Mouse (Mus musculus): ENCODE data around the gene Uggt2. TPM values are rescaled to one million over a fixed set of nuclear protein-coding genes. Genes with fewer than 3 reads are reported as not detected.

The Uggt2 gene
- total and polyA plus RNA-seq, 2 experiments from 2014 or later, result 4.5 to 5.2 TPM

DNA sequence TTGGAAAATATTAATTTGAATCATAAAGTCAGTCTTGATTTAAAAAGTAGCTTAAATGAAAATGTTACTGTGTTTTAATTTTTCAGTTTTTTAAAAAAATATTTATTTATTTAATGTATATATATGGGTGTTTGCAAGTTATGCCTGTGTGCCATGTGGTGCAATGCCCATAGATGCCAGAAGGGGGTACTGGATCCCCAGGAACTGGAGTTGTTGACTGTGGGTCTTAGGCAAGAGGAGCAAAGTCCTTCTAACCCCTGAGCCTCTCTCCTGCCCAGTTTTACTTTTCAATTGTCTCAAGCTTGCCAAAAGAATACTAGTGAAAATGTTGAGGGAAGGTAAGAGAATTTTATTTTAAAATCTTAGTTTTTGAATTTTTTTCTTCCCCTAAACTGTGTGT, 95.9 kb downstream of the Uggt2 start:
- Histone ChIP-seq H3K4me2 (ENCODE audit: low read depth, low read length) (no peak overlapping the region), H3K36me3 (replicated peaks; ENCODE audit: control insufficient read depth, insufficient read depth, low read length) (peaks cover 11% of the 10 kb centered on the region; the same call in 1 of the 2 replicates), H3K9me3 (replicated peaks; ENCODE audit: control insufficient read depth, low read length) (no peaks in the 10 kb centered on the region), H3K4me3 (ENCODE audit: low read depth, low read length) (no peak overlapping the region), H3K27ac (ENCODE audit: low read depth) (no peak overlapping the region), H3K27me3 (ENCODE audit: control insufficient read depth, insufficient read depth, low read length) (no peaks in the 10 kb centered on the region), H3K4me1 (ENCODE audit: control insufficient read depth, insufficient read depth) (no peaks in the 10 kb centered on the region), H3K9ac (replicated peaks; ENCODE audit: low read depth, low read length) (no peak overlapping the region)
- TF ChIP-seq EP300 (IDR thresholded peaks at IDR 0.05; ENCODE audit: low read depth) (no peak), CTCF (IDR thresholded peaks at IDR 0.05; ENCODE audit: low read depth) (peak; percentile 23; the same call in 1 of the 2 replicates)
- ATAC-seq (ENCODE audit: insufficient read depth, low read depth) (no peak), DNase-seq (ENCODE audit: low spot score) (no peak)

DNA sequence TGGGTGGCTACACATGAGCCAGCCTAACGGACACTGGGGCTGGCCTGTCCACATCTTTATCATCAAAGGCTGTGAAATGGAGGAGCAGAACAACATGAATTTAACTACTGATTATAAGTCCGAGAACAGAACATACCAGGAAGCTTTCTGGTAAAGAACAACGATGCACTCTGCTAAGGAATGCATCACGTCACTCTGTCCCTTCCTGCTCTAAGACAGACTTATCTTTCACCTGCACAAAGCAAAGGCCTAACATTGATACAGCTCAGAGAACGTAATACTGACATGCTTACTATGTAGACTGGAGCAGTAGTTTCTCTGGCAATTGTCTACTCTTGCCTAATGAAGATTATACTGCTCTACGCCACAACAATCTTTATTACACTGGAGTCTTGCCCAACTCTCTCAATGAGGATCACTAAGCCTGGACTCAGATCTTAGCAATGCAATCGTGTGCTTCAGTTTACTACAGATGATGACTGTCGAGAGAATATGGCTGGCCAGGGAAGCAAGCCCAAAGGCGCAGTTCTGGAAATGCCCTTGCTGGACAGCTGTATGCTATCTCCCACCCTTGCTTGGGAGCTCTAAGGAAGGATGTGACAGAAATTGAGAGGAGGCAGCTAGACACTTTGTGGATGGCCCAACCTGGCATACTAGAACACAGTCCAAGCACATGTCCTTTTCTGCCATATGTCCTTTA, 103.9 kb downstream of the Uggt2 start:
- Histone ChIP-seq H3K27me3 (ENCODE audit: control insufficient read depth, insufficient read depth, low read length) (no peaks in the 10 kb centered on the region), H3K27ac (ENCODE audit: low read depth) (no peak overlapping the region), H3K4me1 (ENCODE audit: control insufficient read depth, insufficient read depth) (no peaks in the 10 kb centered on the region), H3K4me3 (ENCODE audit: low read depth, low read length) (no peak overlapping the region), H3K9me3 (replicated peaks; ENCODE audit: control insufficient read depth, low read length) (no peaks in the 10 kb centered on the region), H3K4me2 (ENCODE audit: low read depth, low read length) (no peak overlapping the region), H3K9ac (replicated peaks; ENCODE audit: low read depth, low read length) (no peak overlapping the region), H3K36me3 (replicated peaks; ENCODE audit: control insufficient read depth, insufficient read depth, low read length) (peaks cover 19% of the 10 kb centered on the region)
- no peak for DNase-seq (ENCODE audit: low spot score)
- no peak for ATAC-seq (ENCODE audit: insufficient read depth, low read depth)
- WGBS, result 73% methylated on average over 9 of the region's 9 CpGs
- TF ChIP-seq CTCF (IDR thresholded peaks at IDR 0.05; ENCODE audit: low read depth) (no peak), EP300 (IDR thresholded peaks at IDR 0.05; ENCODE audit: low read depth) (no peak)

DNA sequence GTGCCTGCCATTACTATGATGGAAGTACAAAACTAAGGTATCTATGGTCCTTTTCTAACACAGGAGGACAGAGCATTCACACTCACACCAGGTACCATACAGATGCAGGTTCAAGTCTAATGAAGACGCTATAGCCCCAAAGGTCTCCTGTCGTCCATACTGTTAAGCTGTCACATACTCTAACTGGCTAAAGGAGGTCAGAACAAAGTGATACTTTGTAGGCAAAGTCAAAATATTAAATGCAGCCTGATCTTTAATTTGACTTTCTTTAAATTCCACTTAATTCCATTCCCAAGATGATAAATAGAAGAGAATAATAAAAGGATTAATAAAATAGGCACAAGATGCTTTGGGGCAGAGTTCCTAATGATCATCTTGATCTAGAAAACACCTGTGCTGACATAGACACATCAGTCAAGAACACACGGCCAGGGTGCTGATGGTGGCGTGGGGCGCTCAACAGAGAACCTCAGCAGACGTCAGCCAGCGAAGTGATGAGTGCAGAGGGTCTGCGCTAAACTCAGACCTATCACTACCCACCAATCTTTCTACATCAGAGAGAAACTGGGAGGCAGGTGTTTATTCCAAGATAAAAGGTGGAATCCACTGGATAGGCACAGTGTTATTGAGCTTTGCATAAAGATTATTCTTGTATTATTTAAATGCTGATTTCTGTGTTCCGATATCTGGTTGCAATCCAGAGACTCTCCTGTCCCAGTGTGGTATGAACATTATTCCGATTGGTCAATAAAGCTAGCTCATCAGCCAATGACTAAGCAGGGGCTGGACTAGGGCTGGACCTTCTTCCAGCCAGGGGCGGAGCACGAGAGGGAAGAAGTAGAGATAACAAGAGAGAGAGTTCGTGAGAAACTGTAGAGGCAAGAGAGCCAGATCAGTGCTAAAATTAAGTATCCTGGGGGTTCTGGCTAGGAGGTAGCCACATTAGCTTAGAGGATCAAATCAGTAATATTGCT, 111.4 kb downstream of the Uggt2 start:
- DNase-seq (ENCODE audit: low spot score) (peak; percentile 32), ATAC-seq (ENCODE audit: insufficient read depth, low read depth) (peak; percentile 51; the same call in 1 of the 2 replicates)
- 47% methylated on average over 13 of the region's 13 CpGs for WGBS
- TF ChIP-seq EP300 (IDR thresholded peaks at IDR 0.05; ENCODE audit: low read depth) (no peak), CTCF (IDR thresholded peaks at IDR 0.05; ENCODE audit: low read depth) (no peak)
- no peaks in the 10 kb centered on the region for H3K4me1 ChIP-seq (ENCODE audit: control insufficient read depth, insufficient read depth)
- peaks cover 9% of the 10 kb centered on the region for H3K36me3 ChIP-seq (replicated peaks; ENCODE audit: control insufficient read depth, insufficient read depth, low read length)
- H3K9me3 ChIP-seq (replicated peaks; ENCODE audit: control insufficient read depth, low read length), result no peaks in the 10 kb centered on the region
- H3K27ac ChIP-seq (ENCODE audit: low read depth), result no peak overlapping the region
- no peak overlapping the region for H3K4me3 ChIP-seq (ENCODE audit: low read depth, low read length)
- H3K27me3 ChIP-seq (ENCODE audit: control insufficient read depth, insufficient read depth, low read length), result no peaks in the 10 kb centered on the region
- H3K4me2 ChIP-seq (ENCODE audit: low read depth, low read length), result no peak overlapping the region
- H3K9ac ChIP-seq (replicated peaks; ENCODE audit: low read depth, low read length), result no peak overlapping the region

DNA sequence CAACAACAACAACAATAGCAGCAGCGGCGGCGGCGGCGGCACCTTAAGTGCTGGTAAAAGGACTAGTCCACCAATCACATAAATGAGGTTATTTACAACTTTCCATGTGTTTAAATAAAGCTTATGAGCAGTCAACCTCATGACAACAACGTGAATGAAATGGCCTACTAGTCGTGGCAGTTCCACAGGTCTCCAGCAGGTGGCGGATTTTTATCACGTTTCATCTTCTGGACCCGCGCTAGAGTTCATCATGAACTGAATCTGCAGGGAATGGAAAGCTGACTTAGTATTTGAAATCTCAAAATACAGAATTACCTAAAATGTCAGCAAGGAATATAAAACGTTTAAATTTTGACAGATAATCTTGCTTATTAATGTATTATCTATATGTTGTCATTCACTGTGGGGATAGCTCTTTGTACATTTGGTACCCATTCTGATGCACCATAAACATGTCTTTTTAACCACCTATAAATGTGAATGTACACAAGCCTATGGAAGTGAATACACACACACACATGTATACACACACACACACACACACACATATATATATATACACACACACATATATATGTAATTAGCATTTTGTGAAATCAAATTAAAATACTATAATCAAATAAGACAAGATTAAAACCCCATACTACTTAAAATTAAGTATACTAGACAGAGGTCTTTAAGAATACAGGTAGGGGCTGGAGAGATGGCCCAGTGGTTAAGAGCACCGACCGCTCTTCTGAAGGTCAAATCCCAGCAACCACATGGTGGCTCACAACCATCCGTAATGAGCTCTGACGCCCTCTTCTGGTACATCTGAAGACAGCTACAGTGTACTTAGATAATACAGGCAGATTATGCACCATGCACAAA, 112.3 kb downstream of the Uggt2 start:
- Histone ChIP-seq H3K36me3 (replicated peaks; ENCODE audit: control insufficient read depth, insufficient read depth, low read length) (peaks cover 11% of the 10 kb centered on the region), H3K9me3 (replicated peaks; ENCODE audit: control insufficient read depth, low read length) (no peaks in the 10 kb centered on the region), H3K4me2 (ENCODE audit: low read depth, low read length) (no peak overlapping the region), H3K4me3 (ENCODE audit: low read depth, low read length) (no peak overlapping the region), H3K27ac (ENCODE audit: low read depth) (no peak overlapping the region), H3K27me3 (ENCODE audit: control insufficient read depth, insufficient read depth, low read length) (no peaks in the 10 kb centered on the region), H3K4me1 (ENCODE audit: control insufficient read depth, insufficient read depth) (no peaks in the 10 kb centered on the region), H3K9ac (replicated peaks; ENCODE audit: low read depth, low read length) (no peak overlapping the region)
- DNase-seq (ENCODE audit: low spot score) (peak; percentile 41), ATAC-seq (ENCODE audit: insufficient read depth, low read depth) (no peak)
- TF ChIP-seq CTCF (IDR thresholded peaks at IDR 0.05; ENCODE audit: low read depth) (peak; percentile 78), EP300 (IDR thresholded peaks at IDR 0.05; ENCODE audit: low read depth) (no peak)
- 41% methylated on average over 16 of the region's 16 CpGs for WGBS

DNA sequence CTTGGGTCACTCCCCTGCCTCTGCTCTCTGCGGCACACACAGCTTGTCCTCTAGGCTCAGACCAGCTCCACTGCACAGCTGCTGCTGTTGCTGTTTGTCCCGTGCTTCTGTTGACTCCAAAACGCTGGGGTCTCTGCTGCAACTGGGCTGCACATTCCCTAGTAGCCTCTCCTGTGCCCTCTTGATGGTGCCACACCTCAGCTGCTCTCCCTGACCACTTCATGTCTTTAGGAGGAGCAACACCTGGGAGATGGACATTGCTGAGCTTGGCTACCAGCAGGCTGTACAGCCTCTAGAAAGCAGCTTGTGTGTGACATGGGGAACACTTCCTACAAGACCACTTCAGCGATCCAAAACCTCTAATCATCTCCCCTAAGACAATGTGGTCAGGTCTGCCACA, 115.1 kb downstream of the Uggt2 start:
- Histone ChIP-seq H3K36me3 (replicated peaks; ENCODE audit: control insufficient read depth, insufficient read depth, low read length) (peaks cover 28% of the 10 kb centered on the region), H3K4me1 (ENCODE audit: control insufficient read depth, insufficient read depth) (no peaks in the 10 kb centered on the region), H3K27ac (ENCODE audit: low read depth) (no peak overlapping the region), H3K4me2 (ENCODE audit: low read depth, low read length) (no peak overlapping the region), H3K9ac (replicated peaks; ENCODE audit: low read depth, low read length) (no peak overlapping the region), H3K4me3 (ENCODE audit: low read depth, low read length) (no peak overlapping the region), H3K27me3 (ENCODE audit: control insufficient read depth, insufficient read depth, low read length) (no peaks in the 10 kb centered on the region), H3K9me3 (replicated peaks; ENCODE audit: control insufficient read depth, low read length) (no peaks in the 10 kb centered on the region)
- no peak for DNase-seq (ENCODE audit: low spot score)
- ATAC-seq (ENCODE audit: insufficient read depth, low read depth), result no peak
- 78% methylated on average over 4 of the region's 4 CpGs for WGBS
- no peak for TF ChIP-seq CTCF (IDR thresholded peaks at IDR 0.05; ENCODE audit: low read depth)
- TF ChIP-seq EP300 (IDR thresholded peaks at IDR 0.05; ENCODE audit: low read depth), result no peak
